Mouse (Mus musculus): ENCODE results near the gene Anxa2. TPM values are rescaled to one million over a fixed set of nuclear protein-coding genes. Genes with fewer than 3 reads are reported as not detected.

Anxa2 gene
- polyA plus RNA-seq, 1 experiment from 2014 or later: 100 TPM

DNA sequence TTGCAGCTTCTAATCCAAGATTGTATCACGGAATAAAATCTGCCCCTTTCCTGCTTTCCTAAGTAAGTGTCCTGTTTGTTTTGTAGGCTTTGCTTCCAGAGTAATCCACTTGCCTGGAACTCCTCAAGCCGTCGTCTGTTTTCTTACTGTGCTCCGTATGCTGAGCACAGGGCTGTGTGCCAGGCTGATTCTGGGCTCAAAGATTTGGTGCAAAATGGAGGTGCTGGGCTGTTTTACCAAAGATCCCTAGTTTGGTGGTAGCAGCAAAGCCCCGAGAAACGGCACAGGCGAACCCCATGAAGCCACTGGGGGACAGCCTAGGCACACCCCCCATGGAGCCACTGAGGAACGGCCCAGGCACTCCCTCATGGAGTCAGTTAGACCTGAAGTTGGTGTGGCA is 60.8 kb downstream of the Anxa2 start:
- Histone ChIP-seq H3K27ac (no peak overlapping the region), H3K27me3 (no peaks in the 10 kb centered on the region; the same call in 1 of the 2 replicates), H3K9ac (no peak overlapping the region), H3K4me1 (replicated peaks) (no peaks in the 10 kb centered on the region), H3K9me3 (replicated peaks) (no peaks in the 10 kb centered on the region), H3K4me3 (replicated peaks) (no peak overlapping the region), H3K36me3 (no peaks in the 10 kb centered on the region), H3K4me2 (no peak overlapping the region)
- DNase-seq (no peak), ATAC-seq (ENCODE audit: low read depth) (no peak)
- 63% methylated on average over 8 of the region's 8 CpGs for WGBS (ENCODE audit: insufficient replicate concordance)

DNA sequence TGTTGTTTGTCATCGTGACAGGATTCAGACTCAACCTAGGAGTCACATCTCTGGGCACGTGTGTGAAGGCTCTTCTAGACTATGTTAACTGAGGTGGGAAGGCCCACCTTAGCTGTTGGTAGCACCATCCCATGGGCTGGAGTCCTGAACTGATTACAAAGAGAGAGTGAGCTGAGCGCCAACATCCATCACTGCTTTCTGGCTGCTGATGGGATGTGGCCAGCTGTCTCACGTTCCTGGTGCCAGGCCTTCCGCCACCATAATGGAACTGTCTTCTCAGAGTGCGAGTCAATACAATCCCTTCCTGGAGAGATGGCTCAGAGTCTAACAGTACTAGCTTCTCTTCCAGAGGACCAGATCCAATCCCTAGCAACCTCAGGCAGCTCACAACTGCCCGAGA is 62.0 kb downstream of the Anxa2 start:
- Histone ChIP-seq H3K36me3 (no peaks in the 10 kb centered on the region), H3K4me3 (replicated peaks) (no peak overlapping the region), H3K27ac (no peak overlapping the region), H3K9me3 (replicated peaks) (no peaks in the 10 kb centered on the region), H3K4me2 (no peak overlapping the region), H3K4me1 (replicated peaks) (no peaks in the 10 kb centered on the region), H3K9ac (no peak overlapping the region), H3K27me3 (no peaks in the 10 kb centered on the region; the same call in 1 of the 2 replicates)
- DNase-seq (no peak), ATAC-seq (ENCODE audit: low read depth) (no peak)
- 77% methylated on average over 7 of the region's 7 CpGs for WGBS (ENCODE audit: insufficient replicate concordance)

DNA sequence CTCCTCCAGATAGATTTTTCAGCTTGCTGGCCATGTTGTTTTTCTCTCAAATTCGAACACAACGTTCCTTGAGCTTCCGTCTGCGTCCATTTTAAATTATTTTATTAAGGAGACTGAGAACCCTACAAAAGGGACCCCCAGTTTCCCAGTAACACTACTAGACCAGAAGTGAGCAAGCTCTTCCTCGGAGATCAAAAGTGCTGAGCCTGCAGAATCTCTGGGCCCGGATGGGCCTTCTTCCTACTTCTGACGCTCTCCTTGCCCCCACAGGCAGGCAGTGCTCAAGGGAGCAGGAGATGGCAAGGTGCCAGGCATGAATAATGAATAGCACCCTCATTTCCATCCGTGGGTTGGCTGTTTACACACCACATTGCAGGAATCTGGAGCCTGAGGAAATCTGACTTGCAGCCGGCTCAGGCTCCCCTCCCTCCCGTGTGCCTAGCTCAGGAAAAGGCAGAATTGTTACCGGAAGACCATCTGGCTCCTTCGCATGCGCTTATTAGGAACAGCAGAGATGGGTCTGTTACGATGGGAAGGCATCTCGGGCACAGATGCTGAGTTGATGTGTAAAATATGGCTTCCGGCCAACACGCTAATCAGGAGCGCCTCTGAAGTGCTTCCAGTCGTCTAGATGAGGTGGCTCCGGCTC is 64.1 kb downstream of the Anxa2 start:
- Histone ChIP-seq H3K27me3 (no peaks in the 10 kb centered on the region; the same call in 1 of the 2 replicates), H3K27ac (no peak overlapping the region), H3K9ac (no peak overlapping the region), H3K4me1 (replicated peaks) (no peaks in the 10 kb centered on the region), H3K36me3 (no peaks in the 10 kb centered on the region), H3K9me3 (replicated peaks) (no peaks in the 10 kb centered on the region), H3K4me3 (replicated peaks) (no peak overlapping the region), H3K4me2 (no peak overlapping the region)
- DNase-seq (no peak), ATAC-seq (ENCODE audit: low read depth) (no peak)
- 67% methylated on average over 20 of the region's 20 CpGs for WGBS (ENCODE audit: insufficient replicate concordance)

Small RNA genes within 50 kb of the gene (microRNA-seq; reads per million reads assigned to microRNA genes)
- gene Mir3109: 2.9 reads per million, percentile 3 among the genes with 10 or more reads in this experiment

Other genes with a start within 250 kb of the Anxa2 start
- gene Ice2, start 55.7 kb upstream of the Anxa2 start, polyA plus RNA-seq (2015; fragmentation: Nextera tagmentation; extraction: Ambion mirVana): 6.7 and 8.7 TPM in 2 replicates